In the genomic region with DNA sequence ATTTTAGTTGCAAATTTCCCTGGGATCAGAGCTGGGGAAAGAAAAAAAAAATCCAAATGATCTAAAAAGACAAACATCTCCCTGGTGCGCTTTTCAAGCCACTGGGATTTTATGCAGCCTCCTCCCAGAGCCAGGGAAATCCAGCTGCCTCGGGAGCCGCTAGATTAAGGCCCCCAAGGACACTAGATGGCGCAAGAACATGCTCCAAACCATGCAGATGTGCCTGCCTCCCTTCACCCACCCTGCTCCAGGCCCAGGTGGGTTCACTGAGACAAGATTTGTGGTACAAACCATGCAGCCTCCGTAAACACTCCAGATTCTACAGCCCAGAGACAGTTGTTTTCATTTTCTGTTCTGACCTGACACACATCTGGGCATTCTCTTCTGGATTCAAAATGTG, we compare ENCODE assay signal across 9 mouse cellular contexts.
DNase-seq lines count a peak whose midpoint lies in the region; TF ChIP-seq lines count a peak whose summit lies in the region.
"Had no signal": no experiment of that assay in that cellular context is flagged by ENCODE, and none has a peak within 500 bp of the region (broad histone marks: within the 10 kb centered on the region; RNA-seq: fewer than 3 reads in every experiment).

No protein-coding gene starts in this region.

- no peaks in the 10 kb centered on the region for H3K27me3 ChIP-seq in spleen, adult 2 months (ENCODE audit: control insufficient read depth, insufficient read depth, low read length)
- H3K27me3 ChIP-seq: embryonic facial prominence, embryonic 13.5 days had no signal

- peak; percentile 38 to 57 for DNase-seq in spleen, adult 2 months (ENCODE audit: low read depth in 1 of 2, low spot score in 2 of 2)
- DNase-seq in spleen, adult 12 weeks (ENCODE audit: low spot score): no peak
- DNase-seq in gastrocnemius, postnatal 25 days: peak; percentile 66
- DNase-seq in kidney, adult 9 months: peak; percentile 65
- DNase-seq in lung, adult 18-20 months: peak; percentile 40 to 44
- peak; percentile 41 for DNase-seq in ovary, postnatal 14 days (ENCODE audit: low spot score)
- DNase-seq in yolk sac, embryonic 10.5 days (ENCODE audit: low spot score): peak; percentile 43

- TF ChIP-seq CTCF in spleen, adult 2 months (IDR thresholded peaks at IDR 0.05; ENCODE audit: extremely low read depth, insufficient read depth, insufficient read length, insufficient replicate concordance): peak; percentile 73; the same call in 1 of the 2 replicates
- peak; percentile 80 for TF ChIP-seq CTCF in cortical plate, adult 2 months (IDR thresholded peaks at IDR 0.05; ENCODE audit: extremely low read depth, insufficient read depth, low read length)

- TF ChIP-seq POLR2A in spleen, adult 2 months (IDR thresholded peaks at IDR 0.05; ENCODE audit: low read depth, low read length): no peak
- no peak for TF ChIP-seq POLR2A in cortical plate, adult 2 months (IDR thresholded peaks at IDR 0.05; ENCODE audit: extremely low read depth, insufficient read depth, low read length)

- H3K36me3 ChIP-seq in spleen, adult 2 months (ENCODE audit: control insufficient read depth, insufficient read depth, low read length): no peaks in the 10 kb centered on the region
- H3K36me3 ChIP-seq: embryonic facial prominence, embryonic 13.5 days had no signal

- no peak overlapping the region for H3K4me3 ChIP-seq in spleen, adult 2 months (ENCODE audit: extremely low read depth, insufficient read depth, insufficient read length)
- H3K4me3 ChIP-seq in cortical plate, adult 2 months (ENCODE audit: insufficient read depth, low read length): no peak overlapping the region
- H3K4me3 ChIP-seq: embryonic facial prominence, embryonic 13.5 days had no signal

- H3K27ac ChIP-seq in spleen, adult 2 months (ENCODE audit: insufficient read depth, low read length): no peak overlapping the region
- no peak overlapping the region for H3K27ac ChIP-seq in cortical plate, adult 2 months (ENCODE audit: insufficient read depth, low read length)
- H3K27ac ChIP-seq: embryonic facial prominence, embryonic 13.5 days had no signal

- H3K4me1 ChIP-seq in spleen, adult 2 months (ENCODE audit: control insufficient read depth, insufficient read depth, insufficient read length): peaks cover 13% of the 10 kb centered on the region; the same call in 1 of the 2 replicates
- H3K4me1 ChIP-seq in cortical plate, adult 2 months (ENCODE audit: control insufficient read depth, insufficient read depth, low read length): peaks cover 8% of the 10 kb centered on the region

- WGBS in spleen, adult 2 months: 24% methylated on average over 5 of the region's 5 CpGs
